Mouse (Mus musculus) liver, adult (tissue): ENCODE data around the gene Nxnl1.

Experiments used
- GATA4 ChIP-seq: IDR thresholded peaks from 2 replicates; pipeline ENCODE4 v1.6.1; 2014; ENCODE audit warnings: mild to moderate bottlenecking, low read length; ENCODE audit not compliant: insufficient replicate concordance

Nxnl1 gene

DNA sequence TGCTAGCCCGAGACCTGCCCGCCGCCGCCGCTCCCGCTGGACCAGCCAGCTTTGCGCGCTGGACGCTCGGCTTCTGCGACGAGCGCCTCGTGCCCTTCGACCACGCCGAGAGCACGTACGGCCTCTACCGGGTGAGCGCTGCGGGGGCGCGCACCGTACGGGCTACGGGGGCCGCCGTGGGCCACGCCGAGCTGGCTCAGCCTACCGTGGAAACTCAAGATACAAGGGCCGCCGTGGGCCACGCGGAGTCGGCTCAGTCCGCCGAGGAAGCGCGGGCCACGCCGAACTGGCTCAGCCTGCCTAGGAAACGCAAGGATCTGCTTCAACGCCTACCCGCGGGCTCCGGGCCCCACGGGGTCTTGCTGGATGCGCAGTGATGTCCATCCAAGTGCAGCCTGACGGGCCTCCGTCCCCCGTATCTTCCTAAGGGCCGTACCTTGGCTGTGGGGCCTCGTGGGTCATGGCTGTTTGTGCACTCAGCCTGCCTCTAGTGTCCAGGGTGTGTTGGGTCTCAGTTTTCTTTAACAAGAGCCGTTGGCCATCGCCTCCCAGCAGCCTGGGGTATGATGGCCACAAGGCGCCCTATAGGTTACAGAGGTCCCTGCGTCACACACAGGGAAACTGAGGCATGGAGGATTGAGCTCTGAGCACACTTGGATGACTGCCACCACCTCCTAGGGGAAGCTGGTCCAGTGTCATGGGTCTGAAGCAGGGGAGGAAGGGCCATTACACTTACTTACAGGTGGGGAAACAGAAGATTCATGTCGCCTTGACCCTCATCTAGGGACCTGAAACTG lies 26.2 kb upstream of the Nxnl1 start:
- no peak for TF ChIP-seq GATA4

DNA sequence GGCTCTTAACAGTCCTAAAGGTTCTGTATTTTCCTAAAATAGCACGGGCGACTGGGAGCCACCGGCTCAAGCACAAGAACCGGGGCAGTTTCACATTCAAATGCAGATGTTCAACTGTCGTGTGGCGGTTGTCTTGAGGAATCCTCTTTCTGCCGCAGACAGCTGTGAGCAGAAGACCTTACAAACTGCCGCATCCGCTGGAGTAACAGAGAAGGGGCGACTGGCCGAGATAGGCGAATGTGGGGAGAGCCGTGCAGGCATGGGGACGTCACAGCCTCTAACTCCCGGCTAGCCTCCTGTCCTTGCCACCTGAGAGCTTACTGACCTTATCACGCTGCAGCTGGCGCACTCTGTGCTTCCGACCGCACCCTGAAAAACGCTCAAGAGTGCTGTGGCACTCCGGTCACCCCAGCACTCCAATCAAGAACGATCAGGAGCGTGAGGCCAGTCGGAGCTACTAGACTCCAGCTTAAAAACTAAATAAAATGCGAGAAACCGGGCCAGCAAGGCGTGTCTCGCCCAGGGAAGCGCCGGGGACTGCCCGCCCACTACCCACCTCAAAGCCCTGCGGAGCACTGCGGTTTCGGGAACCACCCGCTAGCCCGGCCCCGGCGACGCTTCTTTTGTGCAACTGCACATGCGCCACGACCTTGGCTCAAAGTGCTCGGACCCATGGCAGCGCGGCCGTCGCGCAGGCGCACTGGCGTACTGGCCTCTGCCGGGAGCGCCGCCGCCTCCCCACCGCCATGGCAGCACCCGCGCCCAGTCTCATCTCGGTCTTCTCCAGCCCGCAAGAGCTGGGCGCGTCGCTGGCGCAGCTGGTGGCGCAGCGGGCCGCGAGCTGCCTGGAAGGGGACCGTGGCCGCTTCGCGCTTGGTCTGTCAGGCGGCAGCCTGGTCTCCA lies 25.3 kb upstream of the Nxnl1 start, which contains the start of gene Pgls:
Gene Pgls, plus strand, starts transcription at position 706 of the 903 bp plus-strand sequence.
- no peak for TF ChIP-seq GATA4

DNA sequence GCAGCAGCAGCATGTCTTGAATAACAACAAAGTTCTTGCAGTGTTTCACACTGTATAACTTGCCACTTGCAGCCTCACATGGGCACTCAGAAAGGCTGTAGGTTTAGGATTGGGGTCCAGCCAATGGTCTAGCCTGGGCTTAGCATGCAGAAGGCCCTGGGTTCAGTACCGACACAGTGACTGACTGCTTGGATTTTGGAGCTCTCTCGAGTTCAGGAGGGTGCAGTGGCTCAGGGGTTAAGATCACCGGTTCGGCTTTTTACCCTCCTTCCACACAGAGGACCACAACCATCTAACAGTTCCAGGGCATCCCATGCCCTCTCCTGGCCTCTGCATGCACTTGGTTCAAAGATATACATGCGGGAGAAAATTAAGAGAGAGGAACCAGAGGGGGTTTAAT lies 24.6 kb upstream of the Nxnl1 start:
- no peak for TF ChIP-seq GATA4

DNA sequence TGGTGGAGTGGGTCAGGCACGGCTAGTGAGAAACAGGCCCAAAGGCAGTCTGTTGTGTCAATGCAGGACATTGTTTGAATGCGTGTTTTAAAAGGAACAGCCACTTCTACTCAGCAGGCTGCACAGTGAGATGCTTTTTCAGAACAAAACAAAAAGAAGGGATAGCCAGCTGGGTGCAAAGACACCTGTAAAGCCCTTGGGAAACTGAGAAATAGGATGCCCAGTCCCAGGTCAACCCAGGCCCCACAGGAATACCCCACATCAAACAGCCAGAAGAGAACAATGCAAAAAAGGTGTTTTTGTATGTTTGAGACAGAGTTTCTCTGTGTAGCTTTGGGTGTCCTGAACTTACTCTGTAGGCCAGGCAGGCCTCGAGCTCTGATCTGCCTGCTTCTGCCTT lies 22.4 kb upstream of the Nxnl1 start:
- no peak for TF ChIP-seq GATA4

DNA sequence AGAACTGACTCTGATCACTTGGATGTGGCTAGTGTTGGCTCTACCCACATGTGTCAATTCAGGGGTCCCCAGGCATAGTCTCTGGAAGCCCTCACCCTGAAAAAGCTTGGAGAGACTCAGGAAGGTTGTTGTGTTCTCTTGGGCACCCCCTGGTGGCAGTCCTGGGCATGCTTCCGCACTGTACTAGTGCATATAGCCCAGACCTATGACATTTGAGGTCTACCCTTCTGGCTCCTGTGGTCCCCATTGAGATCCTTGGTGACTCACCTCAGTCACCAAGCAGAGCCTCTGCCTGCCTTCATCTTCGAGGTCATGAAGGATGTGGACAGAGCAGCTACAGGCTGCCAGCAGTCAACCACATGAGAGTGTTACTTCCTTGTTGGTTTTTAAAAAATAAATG lies 20.5 kb upstream of the Nxnl1 start:
- TF ChIP-seq GATA4 = no peak

DNA sequence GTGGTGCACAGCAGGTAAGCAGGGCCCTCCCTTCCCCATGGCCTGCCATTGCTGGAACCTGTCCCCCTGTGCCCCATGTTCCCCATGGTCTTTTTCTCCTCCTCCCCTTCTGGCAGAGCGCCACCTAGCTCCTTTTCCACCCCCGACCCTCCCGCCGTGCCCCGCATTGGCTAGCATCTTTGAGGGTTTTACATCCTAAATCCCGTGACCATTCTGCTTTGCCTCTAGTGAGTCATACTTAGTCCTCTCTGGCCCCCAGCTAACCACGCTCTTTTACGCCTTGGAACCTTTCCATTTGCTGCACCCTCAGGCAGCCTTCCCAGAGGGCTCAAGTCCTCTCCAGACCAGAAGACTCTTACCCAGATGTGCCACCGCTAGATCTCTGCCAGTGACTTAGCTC lies 13.8 kb upstream of the Nxnl1 start:
- no peak for TF ChIP-seq GATA4

DNA sequence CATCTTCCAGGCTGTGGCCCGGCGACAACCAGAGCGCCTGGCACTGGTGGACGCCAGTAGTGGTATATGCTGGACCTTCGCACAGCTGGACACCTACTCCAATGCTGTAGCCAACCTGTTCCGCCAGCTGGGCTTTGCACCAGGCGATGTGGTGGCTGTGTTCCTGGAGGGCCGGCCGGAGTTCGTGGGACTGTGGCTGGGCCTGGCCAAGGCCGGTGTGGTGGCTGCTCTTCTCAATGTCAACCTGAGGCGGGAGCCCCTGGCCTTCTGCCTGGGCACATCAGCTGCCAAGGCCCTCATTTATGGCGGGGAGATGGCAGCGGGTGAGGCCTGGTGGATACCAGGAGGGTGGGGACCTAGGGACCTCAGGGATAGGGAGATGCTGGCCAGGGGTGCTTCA lies 13.1 kb upstream of the Nxnl1 start:
- no peak for TF ChIP-seq GATA4

DNA sequence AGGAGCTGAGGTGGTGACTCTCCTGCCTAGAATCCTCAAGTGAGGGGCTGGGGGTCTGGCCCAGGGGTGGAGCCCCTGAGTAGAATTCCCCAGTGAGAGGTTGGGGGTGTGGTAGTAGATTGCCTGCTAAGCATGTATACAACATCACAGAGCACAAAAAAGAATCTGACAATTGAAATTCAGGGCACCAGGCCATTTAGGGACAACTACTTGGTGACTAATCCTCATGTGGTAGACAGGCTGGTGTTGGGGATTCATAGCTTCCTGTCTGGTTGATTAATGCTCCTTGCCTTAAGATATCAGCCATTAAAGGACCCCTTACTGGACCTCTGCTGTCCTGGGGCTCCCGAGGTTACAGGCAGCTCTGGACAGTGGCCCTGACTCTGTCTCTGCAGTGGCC lies 12.6 kb upstream of the Nxnl1 start:
- TF ChIP-seq GATA4 = no peak

DNA sequence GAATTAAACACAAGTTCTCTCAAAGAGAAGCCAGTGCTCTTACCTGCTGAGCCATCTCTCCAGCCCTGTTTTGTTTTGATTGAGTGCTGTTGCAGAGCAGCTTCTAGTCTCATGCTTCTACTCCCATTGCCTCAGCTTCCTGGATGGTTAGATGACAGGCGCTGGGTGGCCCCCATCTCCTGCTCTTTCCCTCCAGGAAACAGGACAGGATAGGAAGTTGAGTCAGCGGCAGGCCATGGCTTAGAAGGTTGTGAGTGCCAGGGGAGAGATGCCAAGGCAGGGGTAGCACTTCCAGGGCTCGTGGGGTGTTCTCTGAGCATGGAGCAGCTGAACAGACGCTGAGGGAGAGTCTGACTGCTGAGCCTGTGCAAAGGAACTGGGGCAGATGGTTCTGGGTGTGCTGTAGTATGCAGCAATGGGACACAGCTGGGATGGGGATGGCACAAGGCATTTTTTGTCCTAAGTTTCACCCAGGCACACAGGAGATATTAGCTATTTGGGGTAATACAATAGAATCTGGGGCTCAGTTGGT lies 11.5 kb upstream of the Nxnl1 start:
- no peak for TF ChIP-seq GATA4

DNA sequence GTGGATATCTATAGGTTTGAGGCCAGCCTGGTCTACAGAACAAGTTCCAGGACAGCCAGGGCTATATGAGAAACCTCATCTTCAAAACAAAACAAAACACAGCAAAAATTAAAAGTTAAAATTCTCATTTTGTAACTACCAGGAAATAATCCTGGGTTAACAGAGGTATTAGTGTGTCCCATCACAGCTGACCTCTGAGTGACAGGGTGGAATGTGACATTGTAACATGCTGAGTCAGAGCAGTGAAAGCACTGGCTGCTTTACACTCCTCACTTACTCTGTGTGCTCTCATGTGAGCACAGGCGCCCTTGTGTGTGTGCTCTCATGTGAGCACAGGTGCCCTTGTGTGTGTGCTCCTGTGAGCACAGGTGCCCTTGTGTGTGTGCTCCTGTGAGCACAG lies 8.6 kb upstream of the Nxnl1 start:
- no peak for TF ChIP-seq GATA4

DNA sequence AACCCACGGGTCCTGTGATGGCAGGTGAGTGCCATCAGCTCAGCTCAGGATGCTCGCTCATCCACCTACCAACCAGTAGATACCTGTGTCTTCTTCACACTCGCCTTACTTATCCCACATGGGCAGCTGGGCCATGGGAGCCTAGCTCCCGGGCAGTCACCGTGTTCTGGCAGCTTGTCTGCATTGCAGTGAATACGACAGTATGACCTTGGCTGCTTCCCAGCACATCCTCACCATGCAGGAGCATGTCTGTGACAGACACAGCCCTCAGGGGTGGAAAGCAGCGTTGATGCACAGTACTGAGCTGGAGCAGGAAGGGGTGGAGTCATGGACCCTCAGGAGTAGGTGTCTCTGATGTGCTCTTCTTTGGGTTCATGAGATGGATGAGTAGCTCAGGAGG lies 8.0 kb upstream of the Nxnl1 start:
- TF ChIP-seq GATA4 = no peak

DNA sequence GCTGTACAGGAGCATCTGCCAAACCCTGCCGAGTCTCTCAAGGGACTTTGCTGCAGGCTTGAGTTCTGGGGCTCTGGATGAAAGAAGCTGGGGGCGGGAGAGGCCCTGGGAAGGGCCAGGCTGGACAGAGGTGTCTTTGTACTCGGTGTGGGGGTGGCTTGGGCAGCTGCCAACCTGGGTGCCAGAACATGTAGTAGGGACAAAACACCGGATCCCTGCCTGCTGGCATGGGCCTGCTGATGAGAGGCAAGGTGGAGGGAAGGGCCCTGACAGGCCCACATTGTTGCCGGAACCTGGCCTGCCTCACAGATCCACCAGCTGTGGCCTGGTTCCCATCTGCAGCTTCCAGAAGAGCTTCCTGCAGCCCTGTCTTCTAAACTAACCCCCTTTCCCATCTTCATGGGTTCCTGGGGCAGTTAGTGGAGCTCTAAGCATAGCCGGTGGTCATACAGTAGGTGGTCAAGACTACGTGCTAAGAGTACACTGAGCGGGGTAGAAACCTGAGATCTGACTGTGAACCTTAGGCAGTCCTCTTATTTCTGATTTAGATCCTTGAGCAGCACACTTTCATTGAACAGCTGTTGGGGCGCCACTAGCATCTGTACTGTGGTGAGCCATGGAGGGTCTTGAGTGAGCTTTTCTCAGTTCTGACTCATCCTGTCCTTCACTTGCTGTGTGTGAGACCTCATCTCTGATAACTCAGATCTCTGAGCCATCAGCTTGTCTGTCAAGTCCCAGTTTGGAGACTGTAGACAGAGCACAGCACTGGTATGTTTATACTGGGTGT lies 6.6 kb upstream of the Nxnl1 start:
- TF ChIP-seq GATA4 = no peak

DNA sequence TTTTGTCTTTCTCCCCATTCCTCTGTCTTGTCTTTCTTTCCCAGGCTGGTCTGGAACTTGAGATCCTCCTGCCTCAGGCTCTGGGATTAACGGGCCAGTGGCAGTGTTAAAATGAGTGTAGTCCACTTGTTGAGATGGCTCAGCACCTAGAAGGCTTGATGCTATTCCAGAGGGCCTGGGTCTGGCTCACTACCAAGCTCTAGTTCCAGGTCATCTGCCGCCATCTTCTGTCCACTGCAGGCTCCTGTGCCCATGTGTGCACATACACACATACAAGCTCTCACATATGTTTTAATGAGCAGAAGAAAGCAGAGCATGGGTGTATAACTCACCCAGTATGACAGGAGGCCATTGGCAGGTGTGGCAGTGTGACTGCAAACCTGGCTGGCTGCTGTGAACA lies 5.7 kb upstream of the Nxnl1 start:
- TF ChIP-seq GATA4 = no peak

DNA sequence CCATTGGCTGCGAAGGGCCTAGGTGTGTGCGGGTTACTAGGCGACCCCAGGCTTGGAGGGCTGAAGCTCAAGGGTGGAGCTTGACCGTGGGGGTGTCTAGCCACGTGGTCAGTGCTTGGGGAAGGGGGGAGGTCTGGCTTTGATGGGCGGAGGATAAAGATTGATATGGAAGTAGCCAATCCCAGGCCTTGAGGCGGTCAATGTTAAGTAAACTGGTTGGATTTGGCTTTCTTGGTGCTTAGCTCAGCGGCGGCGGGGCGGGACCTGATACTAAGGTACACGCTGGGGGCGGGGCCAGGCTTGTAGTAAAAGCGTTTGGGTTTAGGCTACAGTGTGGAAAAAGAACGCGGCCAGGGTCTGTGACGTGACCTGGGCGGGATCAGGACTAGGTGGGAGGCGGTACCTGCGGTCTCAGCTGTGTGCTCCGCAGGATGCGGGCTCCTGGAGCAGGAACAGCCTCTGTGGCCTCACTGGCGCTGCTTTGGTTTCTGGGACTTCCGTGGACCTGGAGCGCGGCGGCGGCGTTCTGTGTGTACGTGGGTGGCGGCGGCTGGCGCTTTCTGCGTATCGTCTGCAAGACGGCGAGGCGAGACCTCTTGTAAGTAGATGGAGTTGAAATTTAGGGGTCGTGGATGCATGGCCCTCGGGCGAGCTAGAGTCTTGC lies 4.0 kb upstream of the Nxnl1 start:
- TF ChIP-seq GATA4 = no peak
